Mouse (Mus musculus) intestine, embryonic 15.5 days (tissue): Measurements from ENCODE around the gene Dtnb. TPM values are rescaled to one million over a fixed set of nuclear protein-coding genes. Genes with fewer than 3 reads are reported as not detected.

ENCODE experiments used
- ATAC-seq: fragments of 200-750 bp; cut with Nextera tagmentation; 2 replicates; pipeline ENCODE4 v1.8.0; 2017; ENCODE audit warnings: moderate TSS enrichment, moderate library complexity
- H3K27ac ChIP-seq: fragments of 300-500 bp; sonication (generic); 2 replicates; pipeline ENCODE4 v1.5.1; 2015; ENCODE audit warnings: mild to moderate bottlenecking, inconsistent platforms
- H3K27me3 ChIP-seq: fragments of 300-500 bp; sonication (generic); replicated peaks from 2 replicates; pipeline ENCODE4 v1.6.1; 2015; ENCODE audit warnings: inconsistent platforms
- H3K36me3 ChIP-seq: fragments of 300-500 bp; sonication (generic); 2 replicates; pipeline ENCODE4 v1.6.1; 2015; ENCODE audit warnings: inconsistent platforms
- H3K4me1 ChIP-seq: fragments of 300-500 bp; sonication (generic); replicated peaks from 2 replicates; pipeline ENCODE4 v1.6.1; 2015; ENCODE audit warnings: inconsistent platforms
- H3K4me2 ChIP-seq: fragments of 300-500 bp; sonication (generic); replicated peaks from 2 replicates; pipeline ENCODE4 v1.6.1; 2015; ENCODE audit warnings: mild to moderate bottlenecking, inconsistent platforms
- H3K4me3 ChIP-seq: fragments of 300-500 bp; sonication (generic); replicated peaks from 2 replicates; pipeline ENCODE4 v1.5.1; 2015; ENCODE audit warnings: inconsistent platforms
- H3K9ac ChIP-seq: fragments of 300-500 bp; sonication (generic); 2 replicates; pipeline ENCODE4 v1.6.1; 2015; ENCODE audit warnings: inconsistent platforms
- H3K9me3 ChIP-seq: fragments of 300-500 bp; sonication (generic); 2 replicates; pipeline ENCODE4 v1.6.1; 2016; ENCODE audit warnings: inconsistent platforms
- WGBS: fragments of 180-500 bp; shearing (Covaris S2); methylation state at CpG from one replicate; pipeline ENCODE4 v1.1.7; 2015; 5-methylcytosine and 5-hydroxymethylcytosine counted together
- polyA plus RNA-seq: library from polyadenylated mRNA; unstranded; fragments of >200 nt; fragmentation: Nextera tagmentation; extraction: Ambion mirVana; gene quantifications from 2 replicates; pipeline ENCODE4 v1.2.1, GENCODE M21; 2015

Dtnb gene
- polyA plus RNA-seq, 1 experiment from 2014 or later = 25.0 TPM

- 64% methylated on average over 6 of the region's 6 CpGs for WGBS
- ATAC-seq = no peak
Observed at GRCm38 (mm10) chr12:3755522-3755921, 183.3 kb downstream of the Dtnb start.

GRCm38 (mm10) chr12:3756216-3756615 is 184.0 kb downstream of the Dtnb start:
- 88% methylated on average over 3 of the region's 3 CpGs for WGBS
- no peaks in the 10 kb centered on the region for H3K9me3 ChIP-seq
- H3K9ac ChIP-seq = no peak overlapping the region
- H3K27me3 ChIP-seq = no peaks in the 10 kb centered on the region
- no peak overlapping the region for H3K4me3 ChIP-seq
- H3K4me1 ChIP-seq = peaks cover 12% of the 10 kb centered on the region; the same call in 1 of the 2 replicates
- no peak overlapping the region for H3K4me2 ChIP-seq
- H3K36me3 ChIP-seq = peaks cover 2% of the 10 kb centered on the region; the same call in 1 of the 2 replicates
- no peak for ATAC-seq
- no peak overlapping the region for H3K27ac ChIP-seq

More at GRCm38 (mm10) chr12:3755522-3755921, 183.3 kb downstream of the Dtnb start:
- Histone ChIP-seq H3K27me3 (no peaks in the 10 kb centered on the region), H3K4me3 (no peak overlapping the region), H3K9me3 (no peaks in the 10 kb centered on the region), H3K4me2 (no peak overlapping the region), H3K27ac (no peak overlapping the region), H3K36me3 (peaks cover 2% of the 10 kb centered on the region; the same call in 1 of the 2 replicates), H3K4me1 (peaks cover 12% of the 10 kb centered on the region; the same call in 1 of the 2 replicates), H3K9ac (no peak overlapping the region)

DNA sequence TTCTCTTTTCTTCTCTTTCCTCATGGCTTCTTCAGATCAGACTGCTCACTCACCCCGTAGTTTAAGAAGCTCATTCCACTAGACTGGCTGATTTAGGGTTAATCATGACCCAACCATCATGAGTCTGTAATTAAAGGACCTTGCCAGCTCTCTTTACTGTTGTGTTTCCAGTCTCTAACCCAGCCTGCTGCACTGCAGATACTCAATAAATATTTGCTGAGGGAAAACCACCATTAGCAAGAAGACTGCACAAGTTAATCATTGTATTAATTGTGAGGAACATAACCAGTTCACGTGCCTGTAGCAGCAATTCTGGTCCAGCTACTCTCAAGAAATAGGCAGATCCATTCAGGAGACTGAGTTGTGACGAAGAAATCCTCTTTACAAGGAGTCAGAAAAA is 185.9 kb downstream of the Dtnb start:
- peak; percentile 44 for ATAC-seq
- no peaks in the 10 kb centered on the region for H3K9me3 ChIP-seq

GRCm38 (mm10) chr12:3759419-3759818 is 187.2 kb downstream of the Dtnb start:
- peak; percentile 89 for ATAC-seq
- Histone ChIP-seq H3K4me2 (peak overlapping the region; percentile 24; the same call in 1 of the 2 replicates), H3K9me3 (no peaks in the 10 kb centered on the region), H3K4me3 (no peak overlapping the region), H3K36me3 (no peaks in the 10 kb centered on the region), H3K9ac (no peak overlapping the region), H3K4me1 (peaks cover 12% of the 10 kb centered on the region; the same call in 1 of the 2 replicates), H3K27ac (peak overlapping the region; percentile 62), H3K27me3 (no peaks in the 10 kb centered on the region)
- WGBS = 4% methylated on average over 4 of the region's 4 CpGs

More for the DNA sequence above, 185.9 kb downstream of the Dtnb start:
- Histone ChIP-seq H3K4me3 (no peak overlapping the region), H3K4me1 (peaks cover 12% of the 10 kb centered on the region; the same call in 1 of the 2 replicates), H3K36me3 (no peaks in the 10 kb centered on the region), H3K27ac (0 out of 2 replicates have a peak overlapping the region, but pooled peaks have one; percentile 7), H3K4me2 (no peak overlapping the region), H3K27me3 (no peaks in the 10 kb centered on the region), H3K9ac (no peak overlapping the region)
- WGBS = 59% methylated on average over 3 of the region's 3 CpGs

DNA sequence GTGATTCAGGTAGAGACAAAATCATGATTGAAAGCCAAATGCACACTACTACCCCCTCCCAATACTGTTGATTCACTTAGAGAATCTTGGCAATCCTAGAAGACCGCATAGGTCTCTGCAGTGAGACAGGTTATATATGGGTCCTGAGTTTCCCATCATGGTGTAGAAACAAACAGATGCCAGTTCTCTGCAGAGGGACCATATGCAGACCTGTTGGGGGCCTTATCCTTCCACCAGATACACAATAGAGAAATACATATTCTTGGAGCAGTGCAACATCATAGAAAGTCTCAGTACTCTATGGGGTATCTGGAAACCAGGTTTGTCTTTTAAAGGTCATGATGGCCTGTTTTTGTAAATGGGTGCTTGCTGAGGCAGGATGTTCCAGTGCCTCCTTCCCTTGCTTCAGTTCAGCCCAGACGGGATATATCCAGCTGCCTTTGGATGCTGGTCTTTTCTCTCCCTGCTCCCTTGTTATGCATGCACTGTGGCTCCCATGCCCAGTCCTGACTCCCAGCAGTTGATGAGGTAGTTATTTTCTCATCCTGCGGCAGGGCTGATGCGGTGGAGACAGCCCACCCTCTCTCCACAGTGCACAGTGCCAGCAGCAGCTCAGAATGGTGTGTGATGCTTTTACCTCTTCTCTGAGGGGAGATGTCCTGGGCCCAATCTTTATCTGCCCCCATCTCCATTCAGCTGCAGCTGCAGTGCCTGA is 188.9 kb downstream of the Dtnb start:
- Histone ChIP-seq H3K27ac (no peak overlapping the region), H3K9me3 (no peaks in the 10 kb centered on the region), H3K4me2 (no peak overlapping the region), H3K9ac (no peak overlapping the region), H3K27me3 (no peaks in the 10 kb centered on the region), H3K4me1 (peaks cover 12% of the 10 kb centered on the region; the same call in 1 of the 2 replicates), H3K4me3 (no peak overlapping the region), H3K36me3 (no peaks in the 10 kb centered on the region)
- ATAC-seq = no peak
- WGBS = 82% methylated on average over 4 of the region's 4 CpGs

- no peak for ATAC-seq
- 68% methylated on average over 6 of the region's 6 CpGs for WGBS
- Histone ChIP-seq H3K9ac (no peak overlapping the region), H3K27ac (no peak overlapping the region), H3K4me3 (no peak overlapping the region), H3K27me3 (no peaks in the 10 kb centered on the region), H3K4me2 (no peak overlapping the region), H3K4me1 (peaks cover 12% of the 10 kb centered on the region; the same call in 1 of the 2 replicates), H3K36me3 (no peaks in the 10 kb centered on the region), H3K9me3 (no peaks in the 10 kb centered on the region)
Observed at GRCm38 (mm10) chr12:3761591-3762295, 189.6 kb downstream of the Dtnb start.

DNA sequence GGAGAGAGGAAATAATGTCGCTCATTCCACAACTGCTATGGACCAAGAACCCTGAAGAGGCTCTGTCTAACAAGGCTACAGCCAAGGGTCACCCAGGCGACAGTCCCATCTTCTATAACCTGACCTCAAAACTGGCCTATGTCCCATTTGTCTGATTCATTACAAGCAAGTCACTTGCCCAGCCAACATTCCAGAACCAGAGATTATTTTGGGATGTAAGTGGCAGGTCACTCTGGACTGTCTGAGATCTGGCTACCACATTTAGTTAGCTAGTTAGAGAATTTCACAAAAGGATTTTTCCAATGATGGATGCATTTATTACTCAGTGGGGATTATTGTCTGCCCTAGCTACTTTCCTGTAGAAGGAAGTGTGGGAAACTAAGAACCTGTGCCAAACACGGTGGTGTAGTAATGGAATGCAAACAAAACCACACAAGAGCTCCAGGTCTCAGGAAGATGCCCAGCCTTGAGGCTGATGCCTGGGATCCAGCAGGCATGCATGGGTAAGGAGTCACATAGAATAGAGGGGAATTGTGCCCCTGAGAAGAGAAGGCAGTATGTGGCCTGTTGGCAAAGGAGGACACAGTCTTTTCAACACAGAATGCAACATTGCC is 192.1 kb downstream of the Dtnb start:
- Histone ChIP-seq H3K4me1 (peaks cover 1% of the 10 kb centered on the region; the same call in 1 of the 2 replicates), H3K9ac (no peak overlapping the region), H3K27me3 (no peaks in the 10 kb centered on the region), H3K4me3 (no peak overlapping the region), H3K27ac (no peak overlapping the region), H3K36me3 (no peaks in the 10 kb centered on the region), H3K4me2 (no peak overlapping the region), H3K9me3 (no peaks in the 10 kb centered on the region)
- 63% methylated on average over 3 of the region's 3 CpGs for whole genome bisulfite sequencing
- ATAC-seq = no peak

GRCm38 (mm10) chr12:3767360-3767759 is 195.2 kb downstream of the Dtnb start:
- no peak overlapping the region for H3K27ac ChIP-seq
- H3K9ac ChIP-seq = no peak overlapping the region
- WGBS = 76% methylated on average over 8 of the region's 8 CpGs
- H3K4me1 ChIP-seq = no peaks in the 10 kb centered on the region
- no peak for ATAC-seq
- no peaks in the 10 kb centered on the region for H3K36me3 ChIP-seq
- H3K4me2 ChIP-seq = no peak overlapping the region
- H3K27me3 ChIP-seq = no peaks in the 10 kb centered on the region
- no peak overlapping the region for H3K4me3 ChIP-seq
- no peaks in the 10 kb centered on the region for H3K9me3 ChIP-seq

DNA sequence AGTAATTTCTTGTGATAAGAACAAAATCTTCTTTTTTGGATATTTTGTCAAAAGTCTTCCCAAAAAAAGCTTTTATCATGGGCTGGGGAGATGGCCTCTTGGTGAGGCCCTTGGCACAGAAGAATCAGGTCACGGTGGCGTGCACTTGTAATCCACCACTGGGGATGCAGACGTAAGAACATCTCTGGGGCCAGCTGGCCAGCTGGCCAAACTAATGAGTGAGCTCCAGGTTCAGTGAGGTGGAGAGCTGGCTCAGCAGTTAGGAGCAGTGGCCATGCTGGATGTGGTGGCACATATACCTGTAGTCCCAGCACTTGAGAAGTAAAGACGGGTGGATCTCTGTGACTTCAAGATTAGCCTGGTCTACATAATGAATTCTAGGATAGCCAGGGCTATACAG is 196.2 kb downstream of the Dtnb start:
- Histone ChIP-seq H3K9ac (no peak overlapping the region), H3K4me2 (no peak overlapping the region), H3K4me1 (peaks cover 6% of the 10 kb centered on the region; the same call in 1 of the 2 replicates), H3K27me3 (no peaks in the 10 kb centered on the region), H3K4me3 (no peak overlapping the region), H3K36me3 (no peaks in the 10 kb centered on the region), H3K27ac (no peak overlapping the region), H3K9me3 (no peaks in the 10 kb centered on the region)
- ATAC-seq = no peak
- 95% methylated on average over 4 of the region's 4 CpGs for WGBS

DNA sequence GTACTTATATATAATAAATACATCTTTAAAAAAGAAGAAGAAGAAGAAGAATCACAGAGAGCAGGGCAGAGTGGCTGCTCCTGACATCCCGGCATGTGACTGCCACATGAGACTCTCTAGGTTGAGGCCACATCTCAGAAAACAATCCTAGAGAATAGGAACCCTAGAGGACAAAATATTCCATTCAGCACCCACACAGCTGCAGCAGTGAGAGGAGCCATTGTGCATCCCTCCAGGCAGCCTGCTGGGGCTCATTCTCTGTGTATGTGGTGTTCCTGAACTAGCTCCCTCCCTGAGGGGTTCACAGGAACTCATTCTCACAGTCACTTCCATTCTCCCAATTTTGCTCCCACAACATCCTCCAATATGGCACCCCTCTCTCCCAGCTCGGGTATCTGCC is 198.4 kb downstream of the Dtnb start:
- Histone ChIP-seq H3K36me3 (no peaks in the 10 kb centered on the region), H3K9ac (no peak overlapping the region), H3K4me1 (peaks cover 7% of the 10 kb centered on the region; the same call in 1 of the 2 replicates), H3K4me2 (no peak overlapping the region), H3K27ac (no peak overlapping the region), H3K27me3 (no peaks in the 10 kb centered on the region), H3K9me3 (no peaks in the 10 kb centered on the region), H3K4me3 (no peak overlapping the region)
- no peak for ATAC-seq
- 88% methylated on average over 2 of the region's 2 CpGs for WGBS

- Histone ChIP-seq H3K4me3 (no peak overlapping the region), H3K4me1 (peaks cover 11% of the 10 kb centered on the region; the same call in 1 of the 2 replicates), H3K9ac (no peak overlapping the region), H3K36me3 (no peaks in the 10 kb centered on the region), H3K27me3 (no peaks in the 10 kb centered on the region), H3K9me3 (no peaks in the 10 kb centered on the region), H3K4me2 (no peak overlapping the region), H3K27ac (no peak overlapping the region)
- no peak for ATAC-seq
- 79% methylated on average over 2 of the region's 2 CpGs for WGBS
Observed at GRCm38 (mm10) chr12:3771080-3771479, 198.9 kb downstream of the Dtnb start.

GRCm38 (mm10) chr12:3773643-3774042 is 201.5 kb downstream of the Dtnb start:
- Histone ChIP-seq H3K4me3 (no peak overlapping the region), H3K9ac (no peak overlapping the region), H3K4me2 (no peak overlapping the region), H3K4me1 (peaks cover 21% of the 10 kb centered on the region), H3K9me3 (no peaks in the 10 kb centered on the region), H3K36me3 (no peaks in the 10 kb centered on the region), H3K27me3 (no peaks in the 10 kb centered on the region), H3K27ac (no peak overlapping the region)
- ATAC-seq = no peak
- 90% methylated on average over 3 of the region's 3 CpGs for WGBS
